Mouse (Mus musculus) kidney, adult 18-20 months (tissue): ENCODE measurements around the gene Hivep3.

Experiments
- DNase-seq: peaks from one replicate; pipeline ENCODE4 v3.0.0; 2021

Gene Hivep3

DNA sequence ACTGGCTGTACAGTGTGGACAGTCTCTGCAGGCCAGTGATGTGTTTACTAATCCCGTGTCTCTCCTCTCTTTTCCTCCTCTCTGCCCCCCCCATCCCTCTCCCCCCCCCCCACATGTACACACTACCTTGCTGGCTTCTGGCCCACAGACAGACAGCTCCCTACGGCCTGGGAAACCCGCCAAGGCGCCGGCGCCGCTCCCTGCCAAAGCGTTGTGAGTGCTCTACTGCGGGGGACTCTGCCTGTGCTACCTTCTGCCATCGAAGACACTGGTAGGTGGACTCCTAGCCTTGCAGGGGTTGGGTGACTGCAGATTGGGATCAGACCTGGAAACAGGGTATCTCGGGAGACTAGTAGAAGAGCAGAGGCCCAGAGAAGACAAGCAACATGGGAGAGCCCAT, 429.7 kb downstream of the Hivep3 start:
- peak; percentile 34 for DNase-seq

DNA sequence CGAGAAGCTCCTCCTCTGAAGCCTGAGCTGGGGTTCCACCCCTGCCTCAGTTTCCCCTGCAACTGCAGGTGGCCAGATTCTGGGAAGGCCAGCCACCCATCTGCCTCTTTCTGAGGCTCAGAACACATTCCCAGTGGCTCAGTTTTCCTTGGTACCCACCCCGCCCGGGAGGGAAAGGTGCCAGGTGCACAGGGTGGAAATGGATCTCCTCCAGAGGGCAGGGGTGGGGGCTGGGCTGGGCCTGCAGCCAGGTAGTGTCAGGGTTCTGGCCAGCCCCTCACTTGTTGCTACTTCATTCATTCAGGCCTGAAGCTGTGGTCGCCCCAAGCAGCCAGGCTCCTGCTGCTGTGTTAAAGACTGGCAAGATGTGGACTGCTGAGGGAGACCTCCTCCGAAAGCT, 430.7 kb downstream of the Hivep3 start:
- DNase-seq = no peak

DNA sequence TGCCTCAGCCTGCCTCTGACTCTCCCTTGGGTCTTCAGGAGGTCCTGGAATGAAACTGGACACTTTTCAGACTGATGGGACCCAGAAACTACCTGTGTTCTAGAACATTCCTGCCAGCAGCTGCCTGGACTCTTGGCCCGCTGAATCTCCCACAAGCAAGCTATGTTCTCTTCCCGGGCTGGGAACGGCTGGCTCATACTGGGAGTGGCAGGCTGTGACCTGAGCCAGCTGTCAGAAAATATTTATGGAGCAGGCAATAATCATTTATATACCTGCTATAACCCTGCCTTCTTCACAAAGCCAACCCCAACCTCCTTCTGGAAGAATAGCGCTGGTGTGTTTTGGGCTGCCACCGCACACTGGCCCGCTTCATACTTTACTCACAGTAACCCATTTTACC, 434.2 kb downstream of the Hivep3 start:
- no peak for DNase-seq

GRCm38 (mm10) chr4:120168346-120168745, 434.8 kb downstream of the Hivep3 start:
- DNase-seq = no peak

GRCm38 (mm10) chr4:120170387-120170936, 436.9 kb downstream of the Hivep3 start:
- no peak for DNase-seq

GRCm38 (mm10) chr4:120172050-120172684, 438.6 kb downstream of the Hivep3 start:
- DNase-seq = no peak

- DNase-seq = no peak
These were observed 445.5 kb downstream of the Hivep3 start for GRCm38 (mm10) chr4:120179123-120179522.

DNA sequence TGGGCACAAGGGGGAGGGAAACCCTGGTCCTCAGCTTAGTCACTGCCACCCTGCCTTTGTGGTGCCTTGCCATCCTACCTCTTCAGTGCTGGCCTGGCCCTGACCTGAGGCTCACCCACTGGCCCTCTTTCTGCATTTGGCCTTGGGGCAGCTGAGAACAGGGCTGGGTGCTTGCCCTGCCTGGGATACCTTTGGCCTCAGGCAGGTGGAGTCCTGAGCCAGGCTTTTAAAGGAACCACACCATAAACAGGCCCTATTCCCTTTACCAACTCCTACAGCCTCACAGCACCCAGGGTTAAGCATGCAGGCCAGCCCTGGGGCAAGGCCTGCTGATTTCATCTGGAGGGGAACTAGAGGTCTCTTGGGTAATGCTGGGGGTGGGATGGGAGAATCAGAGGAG, 447.0 kb downstream of the Hivep3 start:
- DNase-seq = no peak

DNA sequence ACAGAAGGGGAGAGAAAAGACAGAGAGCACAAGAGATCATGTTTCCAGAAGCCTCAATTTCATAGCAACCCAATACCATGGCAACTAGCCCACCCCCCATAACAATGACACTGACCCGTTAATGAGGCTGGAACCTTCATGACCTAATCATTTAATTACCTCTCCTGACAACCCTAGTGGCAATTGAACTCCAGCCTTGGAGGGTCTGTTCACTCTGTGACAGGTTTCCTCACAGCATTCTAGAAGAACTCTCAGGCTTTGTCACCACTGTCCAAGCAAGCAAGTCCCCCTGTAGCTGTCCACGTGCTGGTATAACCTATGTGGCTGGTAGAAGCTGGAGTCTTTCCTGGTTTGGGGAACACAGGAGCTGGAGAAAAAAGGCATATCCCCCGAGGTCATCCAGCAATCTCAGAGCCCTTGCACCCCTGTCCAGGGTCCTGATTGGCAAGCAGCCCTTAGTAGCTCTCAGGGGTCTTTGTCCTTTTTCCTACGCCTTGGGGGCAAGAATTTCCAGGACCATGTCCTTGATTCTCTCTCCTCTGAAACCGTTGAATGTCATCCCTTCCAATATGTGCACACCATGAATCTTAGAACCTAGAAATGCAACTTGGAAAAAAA, 450.9 kb downstream of the Hivep3 start:
- no peak for DNase-seq

GRCm38 (mm10) chr4:120186441-120186840, 452.9 kb downstream of the Hivep3 start:
- DNase-seq = no peak

GRCm38 (mm10) chr4:120186934-120187333, 453.4 kb downstream of the Hivep3 start:
- DNase-seq = no peak
